8 mouse cellular contexts compared by ENCODE assay signal in the genomic region with DNA sequence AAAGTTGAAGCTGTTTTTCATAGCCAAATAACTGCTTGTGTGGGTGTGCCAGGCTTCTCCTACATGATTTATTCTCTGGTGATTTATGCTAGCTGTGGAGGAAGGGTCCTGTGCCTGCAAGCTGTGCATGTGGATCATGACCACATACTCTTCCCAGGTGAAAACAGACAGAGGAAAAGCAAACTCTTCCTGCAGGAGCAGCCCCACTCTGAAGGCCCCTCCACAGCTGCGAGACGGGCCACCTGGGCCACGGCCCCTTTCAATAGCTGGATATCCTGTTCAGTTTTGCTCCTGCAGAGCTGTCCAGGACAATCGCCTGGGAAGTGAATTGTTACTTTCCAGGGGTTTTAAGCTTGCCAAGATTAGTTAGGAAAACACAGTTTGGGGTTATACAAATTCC.
DNase-seq lines count a peak whose midpoint lies in the region; ATAC-seq and TF ChIP-seq lines count a peak whose summit lies in the region.
"Had no signal": no experiment of that assay in that cellular context is flagged by ENCODE, and none has a peak within 500 bp of the region (broad histone marks: within the 10 kb centered on the region; RNA-seq: fewer than 3 reads in every experiment).

No protein-coding gene starts in this region.

- H3K4me3 ChIP-seq in stomach, embryonic 16.5 days (replicated peaks; ENCODE audit: low read length): no peak overlapping the region
- H3K4me3 ChIP-seq in stomach, postnatal 0 days (ENCODE audit: low read depth, low read length): no peak overlapping the region
- H3K4me3 ChIP-seq in kidney, embryonic 16.5 days (ENCODE audit: low read length): no peak overlapping the region
- no peak overlapping the region for H3K4me3 ChIP-seq in hindbrain, embryonic 13.5 days

- no peak overlapping the region for H3K27ac ChIP-seq in stomach, embryonic 16.5 days (ENCODE audit: low read length)
- no peak overlapping the region for H3K27ac ChIP-seq in stomach, postnatal 0 days (replicated peaks)
- H3K27ac ChIP-seq in kidney, embryonic 16.5 days (ENCODE audit: low read length): no peak overlapping the region
- no peak overlapping the region for H3K27ac ChIP-seq in hindbrain, embryonic 13.5 days

- TF ChIP-seq EP300 in stomach, postnatal 0 days (optimal IDR thresholded peaks at IDR 0.05): no peak

- TF ChIP-seq CTCF in stomach, postnatal 0 days (IDR thresholded peaks at IDR 0.05; ENCODE audit: low read depth): no peak

- H3K4me1 ChIP-seq in stomach, embryonic 16.5 days (ENCODE audit: control insufficient read depth, insufficient read depth, low read length): no peaks in the 10 kb centered on the region
- no peaks in the 10 kb centered on the region for H3K4me1 ChIP-seq in stomach, postnatal 0 days (replicated peaks; ENCODE audit: control insufficient read depth, insufficient read depth)
- H3K4me1 ChIP-seq in kidney, embryonic 16.5 days (ENCODE audit: insufficient read depth, low read length): 0 out of 2 replicates have a peak, but pooled peaks cover 4% of the 10 kb centered on the region
- no peaks in the 10 kb centered on the region for H3K4me1 ChIP-seq in hindbrain, embryonic 13.5 days (replicated peaks)

- no peaks in the 10 kb centered on the region for H3K36me3 ChIP-seq in stomach, embryonic 16.5 days (ENCODE audit: control insufficient read depth, insufficient read depth, low read length)
- H3K36me3 ChIP-seq in stomach, postnatal 0 days (ENCODE audit: control insufficient read depth, insufficient read depth, low read length): no peaks in the 10 kb centered on the region
- no peaks in the 10 kb centered on the region for H3K36me3 ChIP-seq in kidney, embryonic 16.5 days (ENCODE audit: insufficient read depth, low read length)
- no peaks in the 10 kb centered on the region for H3K36me3 ChIP-seq in hindbrain, embryonic 13.5 days

- no peaks in the 10 kb centered on the region for H3K9me3 ChIP-seq in stomach, embryonic 16.5 days (replicated peaks; ENCODE audit: control insufficient read depth, low read length)
- H3K9me3 ChIP-seq in stomach, postnatal 0 days (ENCODE audit: control insufficient read depth, low read length): no peaks in the 10 kb centered on the region
- H3K9me3 ChIP-seq in kidney, embryonic 16.5 days (ENCODE audit: low read length): no peaks in the 10 kb centered on the region
- H3K9me3 ChIP-seq in hindbrain, embryonic 13.5 days: no peaks in the 10 kb centered on the region

- no peaks in the 10 kb centered on the region for H3K27me3 ChIP-seq in stomach, embryonic 16.5 days (ENCODE audit: control insufficient read depth, insufficient read depth, low read length)
- H3K27me3 ChIP-seq in stomach, postnatal 0 days (ENCODE audit: control insufficient read depth, insufficient read depth, low read length): no peaks in the 10 kb centered on the region
- no peaks in the 10 kb centered on the region for H3K27me3 ChIP-seq in kidney, embryonic 16.5 days (ENCODE audit: insufficient read depth, low read length)
- H3K27me3 ChIP-seq in hindbrain, embryonic 13.5 days: no peaks in the 10 kb centered on the region

- peak; percentile 72; the same call in 1 of the 2 replicates for ATAC-seq in stomach, embryonic 16.5 days (ENCODE audit: insufficient read depth, low FRiP score)
- ATAC-seq in stomach, postnatal 0 days (ENCODE audit: low FRiP score, low TSS enrichment): no peak
- peak; percentile 90 for ATAC-seq in kidney, embryonic 16.5 days (ENCODE audit: low FRiP score, low TSS enrichment)
- ATAC-seq in megakaryocyte progenitor cell, adult 5-6 weeks (replicated peaks; ENCODE audit: poor library complexity): no peak
- ATAC-seq in hindbrain, embryonic 13.5 days (ENCODE audit: low FRiP score): no peak

- H3K9ac ChIP-seq in stomach, embryonic 16.5 days (ENCODE audit: low read length): no peak overlapping the region
- H3K9ac ChIP-seq in stomach, postnatal 0 days (ENCODE audit: low read length): no peak overlapping the region
- no peak overlapping the region for H3K9ac ChIP-seq in kidney, embryonic 16.5 days (replicated peaks; ENCODE audit: low read length)
- no peak overlapping the region for H3K9ac ChIP-seq in hindbrain, embryonic 13.5 days

- DNase-seq in stomach, postnatal 0 days (ENCODE audit: low spot score): no peak
- peak; percentile 13 to 27 for DNase-seq in gastrocnemius, postnatal 36 days
- DNase-seq in urinary bladder, adult 2 months (ENCODE audit: low spot score): no peak

- WGBS in stomach, embryonic 16.5 days: 28% methylated on average over 4 of the region's 4 CpGs
- WGBS in stomach, postnatal 0 days: 30% methylated on average over 4 of the region's 4 CpGs
- WGBS in kidney, embryonic 16.5 days: 12% methylated on average over 4 of the region's 4 CpGs
- WGBS in hindbrain, embryonic 13.5 days: 67% methylated on average over 4 of the region's 4 CpGs

- no peak overlapping the region for H3K4me2 ChIP-seq in stomach, embryonic 16.5 days (ENCODE audit: low read depth, low read length)
- H3K4me2 ChIP-seq in stomach, postnatal 0 days (replicated peaks; ENCODE audit: low read depth): no peak overlapping the region
- no peak overlapping the region for H3K4me2 ChIP-seq in kidney, embryonic 16.5 days (replicated peaks; ENCODE audit: low read depth, low read length)
- no peak overlapping the region for H3K4me2 ChIP-seq in hindbrain, embryonic 13.5 days
- H3K4me2 ChIP-seq: liver, embryonic 11.5 days had no signal

- intact Hi-C loops in gastrocnemius, postnatal 36 days (cut with DNase I): no loop called here

Comparison
In these comparisons a context has a peak if more than half of its experiments do, and no peak if none do; other contexts are left out.
1. ATAC-seq: peak in stomach, embryonic 16.5 days (single experiment) and kidney, embryonic 16.5 days (single experiment); none in stomach, postnatal 0 days (single experiment), megakaryocyte progenitor cell, adult 5-6 weeks (single experiment) and hindbrain, embryonic 13.5 days (single experiment).
2. DNase-seq: peak in gastrocnemius, postnatal 36 days (2 of 2); none in stomach, postnatal 0 days (single experiment) and urinary bladder, adult 2 months (single experiment).